Mouse (Mus musculus) cerebellum, adult 2 months (tissue): ENCODE data around the gene AC124502.3.

Experiments
- CTCF ChIP-seq: fragments of 200-500 bp; IDR thresholded peaks from 2 replicates; pipeline ENCODE4 v1.5.1; 2011; ENCODE audit warnings: low read depth, mild to moderate bottlenecking, control low read depth, low read length, moderate library complexity, borderline replicate concordance; ENCODE audit not compliant: insufficient read depth
- POLR2A ChIP-seq: fragments of 200-500 bp; IDR thresholded peaks from 2 replicates; pipeline ENCODE4 v1.6.1; 2011; ENCODE audit warnings: low read length, control low read depth, borderline replicate concordance; ENCODE audit not compliant: insufficient read depth

GRCm38 (mm10) chr19:4992904-4993303 is 45.8 kb upstream of the AC124502.3 start:
- TF ChIP-seq POLR2A, result no peak
- 0 out of 2 replicates have a peak, but pooled peaks have one; percentile 8 for TF ChIP-seq CTCF
